Mouse (Mus musculus) forebrain, embryonic 12.5 days (tissue): ENCODE measurements at regions not wholly inside any gene's neighbourhood (a gene's known extent, or its start where the extent isn't known, plus 50 kb on each side); places are given as distances from the start of the nearest gene placed in this dataset.

Experiments used
- ATAC-seq: fragments of 200-750 bp; cut with Nextera tagmentation; 2 replicates; pipeline ENCODE4 v1.8.0; 2017; ENCODE audit warnings: moderate TSS enrichment; ENCODE audit not compliant: low FRiP score
- H3K27ac ChIP-seq: fragments of 300-500 bp; sonication (generic); 2 replicates; pipeline ENCODE4 v1.5.1; 2016; ENCODE audit warnings: mild to moderate bottlenecking
- H3K27me3 ChIP-seq: fragments of 300-500 bp; sonication (generic); 2 replicates; pipeline ENCODE4 v1.6.1; 2016; ENCODE audit warnings: mild to moderate bottlenecking
- H3K36me3 ChIP-seq: fragments of 300-500 bp; sonication (generic); replicated peaks from 2 replicates; pipeline ENCODE4 v1.6.1; 2016; ENCODE audit warnings: mild to moderate bottlenecking
- H3K4me1 ChIP-seq: fragments of 300-500 bp; sonication (generic); 2 replicates; pipeline ENCODE4 v1.6.1; 2016
- H3K4me2 ChIP-seq: fragments of 300-500 bp; sonication (generic); 2 replicates; pipeline ENCODE4 v1.6.1; 2016; ENCODE audit warnings: mild to moderate bottlenecking, moderate library complexity
- H3K4me3 ChIP-seq: fragments of 300-500 bp; sonication (generic); replicated peaks from 2 replicates; pipeline ENCODE4 v1.5.1; 2016; ENCODE audit warnings: mild to moderate bottlenecking
- H3K9ac ChIP-seq: fragments of 300-500 bp; sonication (generic); 2 replicates; pipeline ENCODE4 v1.6.1; 2016; ENCODE audit warnings: mild to moderate bottlenecking
- H3K9me3 ChIP-seq: fragments of 300-500 bp; sonication (generic); 2 replicates; pipeline ENCODE4 v1.6.1; 2016
- WGBS: fragments of 180-500 bp; shearing (Covaris S2); methylation state at CpG from one replicate; pipeline ENCODE4 v1.1.7; 2016; 5-methylcytosine and 5-hydroxymethylcytosine counted together

- no peaks in the 10 kb centered on the region for H3K4me1 ChIP-seq
- H3K4me2 ChIP-seq, result no peak overlapping the region
- no peak overlapping the region for H3K27ac ChIP-seq
- H3K9ac ChIP-seq, result no peak overlapping the region
- 82% methylated on average over 1 of the region's 1 CpGs for WGBS
- H3K27me3 ChIP-seq, result no peaks in the 10 kb centered on the region
- no peaks in the 10 kb centered on the region for H3K9me3 ChIP-seq
- no peak overlapping the region for H3K4me3 ChIP-seq
- H3K36me3 ChIP-seq, result no peaks in the 10 kb centered on the region
- no peak for ATAC-seq
Observed at GRCm38 (mm10) chr13:35460051-35460450, 199.6 kb upstream of the Cdyl start.

GRCm38 (mm10) chr13:35463231-35463630, 196.4 kb upstream of the Cdyl start:
- H3K4me2 ChIP-seq, result no peak overlapping the region
- H3K36me3 ChIP-seq, result no peaks in the 10 kb centered on the region
- H3K9ac ChIP-seq, result no peak overlapping the region
- H3K9me3 ChIP-seq, result no peaks in the 10 kb centered on the region
- no peak for ATAC-seq
- H3K27ac ChIP-seq, result no peak overlapping the region
- no peaks in the 10 kb centered on the region for H3K4me1 ChIP-seq
- no peak overlapping the region for H3K4me3 ChIP-seq
- WGBS, result 76% methylated on average over 1 of the region's 1 CpGs
- no peaks in the 10 kb centered on the region for H3K27me3 ChIP-seq

- Histone ChIP-seq H3K36me3 (no peaks in the 10 kb centered on the region), H3K4me3 (no peak overlapping the region), H3K9me3 (no peaks in the 10 kb centered on the region), H3K9ac (no peak overlapping the region), H3K4me2 (no peak overlapping the region), H3K27me3 (no peaks in the 10 kb centered on the region), H3K27ac (no peak overlapping the region), H3K4me1 (no peaks in the 10 kb centered on the region)
- WGBS, result 84% methylated on average over 2 of the region's 2 CpGs
- no peak for ATAC-seq
Observed at GRCm38 (mm10) chr13:35463850-35464249, 195.8 kb upstream of the Cdyl start.

GRCm38 (mm10) chr13:35469361-35470198, 190.1 kb upstream of the Cdyl start:
- 69% methylated on average over 11 of the region's 11 CpGs for WGBS
- ATAC-seq, result 0 out of 2 replicates have a peak, but pooled peaks have one; percentile 58
- Histone ChIP-seq H3K36me3 (no peaks in the 10 kb centered on the region), H3K4me1 (no peaks in the 10 kb centered on the region), H3K27ac (no peak overlapping the region), H3K9ac (no peak overlapping the region), H3K27me3 (no peaks in the 10 kb centered on the region), H3K4me3 (no peak overlapping the region), H3K9me3 (no peaks in the 10 kb centered on the region), H3K4me2 (no peak overlapping the region)

GRCm38 (mm10) chr13:35478226-35478625, 181.4 kb upstream of the Cdyl start:
- H3K9me3 ChIP-seq, result no peaks in the 10 kb centered on the region
- 87% methylated on average over 2 of the region's 2 CpGs for WGBS
- no peaks in the 10 kb centered on the region for H3K36me3 ChIP-seq

GRCm38 (mm10) chr13:35482340-35482739, 177.3 kb upstream of the Cdyl start:
- no peak overlapping the region for H3K27ac ChIP-seq
- H3K4me2 ChIP-seq, result no peak overlapping the region
- no peaks in the 10 kb centered on the region for H3K36me3 ChIP-seq
- no peak overlapping the region for H3K4me3 ChIP-seq
- 86% methylated on average over 4 of the region's 4 CpGs for WGBS
- H3K27me3 ChIP-seq, result no peaks in the 10 kb centered on the region
- no peaks in the 10 kb centered on the region for H3K9me3 ChIP-seq
- no peak for ATAC-seq
- no peaks in the 10 kb centered on the region for H3K4me1 ChIP-seq
- H3K9ac ChIP-seq, result no peak overlapping the region

More at GRCm38 (mm10) chr13:35478226-35478625, 181.4 kb upstream of the Cdyl start:
- H3K27ac ChIP-seq, result no peak overlapping the region
- no peaks in the 10 kb centered on the region for H3K4me1 ChIP-seq
- no peak overlapping the region for H3K4me3 ChIP-seq
- no peak for ATAC-seq
- H3K4me2 ChIP-seq, result no peak overlapping the region
- no peaks in the 10 kb centered on the region for H3K27me3 ChIP-seq
- H3K9ac ChIP-seq, result no peak overlapping the region

GRCm38 (mm10) chr13:35486125-35486524, 173.5 kb upstream of the Cdyl start:
- 82% methylated on average over 4 of the region's 4 CpGs for WGBS
- no peak for ATAC-seq

GRCm38 (mm10) chr13:35499776-35500175, 159.9 kb upstream of the Cdyl start:
- WGBS, result 86% methylated on average over 2 of the region's 2 CpGs
- no peak for ATAC-seq

More at GRCm38 (mm10) chr13:35486125-35486524, 173.5 kb upstream of the Cdyl start:
- H3K9me3 ChIP-seq, result no peaks in the 10 kb centered on the region
- no peaks in the 10 kb centered on the region for H3K4me1 ChIP-seq
- H3K4me2 ChIP-seq, result no peak overlapping the region
- H3K27ac ChIP-seq, result no peak overlapping the region
- H3K36me3 ChIP-seq, result no peaks in the 10 kb centered on the region
- H3K9ac ChIP-seq, result no peak overlapping the region
- no peaks in the 10 kb centered on the region for H3K27me3 ChIP-seq
- H3K4me3 ChIP-seq, result no peak overlapping the region

GRCm38 (mm10) chr13:35500891-35501290, 158.7 kb upstream of the Cdyl start:
- Histone ChIP-seq H3K27me3 (no peaks in the 10 kb centered on the region), H3K27ac (no peak overlapping the region), H3K9ac (no peak overlapping the region), H3K9me3 (no peaks in the 10 kb centered on the region), H3K4me1 (peaks cover 12% of the 10 kb centered on the region), H3K4me3 (no peak overlapping the region), H3K4me2 (no peak overlapping the region), H3K36me3 (no peaks in the 10 kb centered on the region)
- ATAC-seq, result no peak
- WGBS, result 72% methylated on average over 5 of the region's 5 CpGs

More at GRCm38 (mm10) chr13:35499776-35500175, 159.9 kb upstream of the Cdyl start:
- no peaks in the 10 kb centered on the region for H3K9me3 ChIP-seq
- no peak overlapping the region for H3K9ac ChIP-seq
- H3K27me3 ChIP-seq, result no peaks in the 10 kb centered on the region
- H3K4me1 ChIP-seq, result peaks cover 12% of the 10 kb centered on the region
- H3K4me2 ChIP-seq, result no peak overlapping the region
- H3K36me3 ChIP-seq, result no peaks in the 10 kb centered on the region
- H3K4me3 ChIP-seq, result no peak overlapping the region
- H3K27ac ChIP-seq, result no peak overlapping the region

GRCm38 (mm10) chr13:35501351-35502146, 158.1 kb upstream of the Cdyl start:
- H3K4me1 ChIP-seq, result peaks cover 12% of the 10 kb centered on the region
- H3K9me3 ChIP-seq, result no peaks in the 10 kb centered on the region
- H3K4me3 ChIP-seq, result no peak overlapping the region
- H3K27ac ChIP-seq, result no peak overlapping the region
- no peak for ATAC-seq
- no peaks in the 10 kb centered on the region for H3K27me3 ChIP-seq
- H3K4me2 ChIP-seq, result no peak overlapping the region
- no peak overlapping the region for H3K9ac ChIP-seq
- H3K36me3 ChIP-seq, result no peaks in the 10 kb centered on the region
- 70% methylated on average over 11 of the region's 11 CpGs for WGBS

- Histone ChIP-seq H3K36me3 (no peaks in the 10 kb centered on the region), H3K27ac (no peak overlapping the region), H3K4me2 (no peak overlapping the region), H3K4me1 (peaks cover 12% of the 10 kb centered on the region), H3K4me3 (no peak overlapping the region), H3K27me3 (no peaks in the 10 kb centered on the region), H3K9me3 (no peaks in the 10 kb centered on the region), H3K9ac (no peak overlapping the region)
- ATAC-seq, result no peak
- WGBS, result 54% methylated on average over 5 of the region's 5 CpGs
Observed at GRCm38 (mm10) chr13:35502147-35502522, 157.5 kb upstream of the Cdyl start.

- no peak overlapping the region for H3K27ac ChIP-seq
- 69% methylated on average over 17 of the region's 17 CpGs for WGBS
Observed at GRCm38 (mm10) chr13:35503362-35503821, 156.2 kb upstream of the Cdyl start.

More at GRCm38 (mm10) chr13:35503362-35503821, 156.2 kb upstream of the Cdyl start:
- Histone ChIP-seq H3K4me1 (peaks cover 12% of the 10 kb centered on the region), H3K4me3 (no peak overlapping the region), H3K4me2 (no peak overlapping the region), H3K9ac (no peak overlapping the region), H3K27me3 (no peaks in the 10 kb centered on the region), H3K9me3 (no peaks in the 10 kb centered on the region), H3K36me3 (no peaks in the 10 kb centered on the region)
- no peak; the same call in 1 of the 2 replicates for ATAC-seq
